Comparison of ENCODE assay signal across 7 mouse cellular contexts in the genomic region with DNA sequence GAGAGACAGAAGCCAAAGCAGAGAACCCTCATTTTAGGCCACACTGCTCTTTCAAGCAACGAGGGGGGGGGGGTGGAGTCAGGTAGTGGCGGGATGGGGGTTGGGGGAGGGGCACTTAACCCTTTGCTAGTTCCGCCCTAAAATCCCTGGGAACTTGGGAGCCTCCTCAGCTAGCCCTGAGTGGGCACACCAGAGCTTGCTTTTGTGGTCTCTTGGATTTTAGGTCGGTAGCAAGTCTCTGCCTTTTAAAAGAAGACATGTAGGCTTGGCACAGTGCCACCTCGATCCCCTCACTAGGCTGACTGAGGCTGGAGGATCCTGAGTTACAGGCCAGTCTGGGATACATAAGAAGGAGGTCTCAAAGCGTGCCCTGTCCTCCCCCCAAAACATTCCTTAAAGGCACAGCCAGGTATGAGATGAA. TPM values are rescaled to one million over a fixed set of nuclear protein-coding genes. Genes with fewer than 3 reads are reported as not detected.
DNase-seq lines count a peak whose midpoint lies in the region; ATAC-seq lines count a peak whose summit lies in the region.

No protein-coding gene starts in this region.

- ATAC-seq in forebrain, embryonic 12.5 days (ENCODE audit: low FRiP score): no peak
- ATAC-seq in intestine, embryonic 14.5 days (replicated peaks; ENCODE audit: low FRiP score, low TSS enrichment, low read depth): no peak

- no peaks in the 10 kb centered on the region for H3K36me3 ChIP-seq in forebrain, embryonic 12.5 days (replicated peaks)
- H3K36me3 ChIP-seq in intestine, embryonic 14.5 days (ENCODE audit: control insufficient read depth, insufficient read depth, low read length): no peaks in the 10 kb centered on the region
- peaks cover 3% of the 10 kb centered on the region; the same call in 1 of the 2 replicates for H3K36me3 ChIP-seq in midbrain, embryonic 10.5 days

- no peaks in the 10 kb centered on the region for H3K27me3 ChIP-seq in forebrain, embryonic 12.5 days
- H3K27me3 ChIP-seq in intestine, embryonic 14.5 days (replicated peaks; ENCODE audit: control insufficient read depth, insufficient read depth, low read length): no peaks in the 10 kb centered on the region
- H3K27me3 ChIP-seq in midbrain, embryonic 10.5 days (ENCODE audit: low read depth, poor library complexity, severe bottlenecking): no peaks in the 10 kb centered on the region

- peak overlapping the region; percentile 93 for H3K27ac ChIP-seq in forebrain, embryonic 12.5 days
- peak overlapping the region; percentile 92 for H3K27ac ChIP-seq in intestine, embryonic 14.5 days (ENCODE audit: low read depth)
- peak overlapping the region; percentile 92 for H3K27ac ChIP-seq in midbrain, embryonic 10.5 days (replicated peaks)

- peaks cover 54% of the 10 kb centered on the region for H3K4me1 ChIP-seq in forebrain, embryonic 12.5 days
- peaks cover 40% of the 10 kb centered on the region for H3K4me1 ChIP-seq in intestine, embryonic 14.5 days (replicated peaks; ENCODE audit: control insufficient read depth, insufficient read depth, low read length)
- H3K4me1 ChIP-seq in midbrain, embryonic 10.5 days: peaks cover 70% of the 10 kb centered on the region

- 5% methylated on average over 6 of the region's 6 CpGs for WGBS in forebrain, embryonic 12.5 days
- WGBS in intestine, embryonic 14.5 days: 22% methylated on average over 6 of the region's 6 CpGs
- WGBS in midbrain, embryonic 10.5 days: 9% methylated on average over 6 of the region's 6 CpGs

- peak overlapping the region; percentile 49 for H3K4me2 ChIP-seq in forebrain, embryonic 12.5 days
- H3K4me2 ChIP-seq in intestine, embryonic 14.5 days (ENCODE audit: low read length): peak overlapping the region; percentile 47

- peak overlapping the region; percentile 36 for H3K9ac ChIP-seq in forebrain, embryonic 12.5 days
- H3K9ac ChIP-seq in intestine, embryonic 14.5 days (ENCODE audit: low read length): peak overlapping the region; percentile 32

- H3K4me3 ChIP-seq in forebrain, embryonic 12.5 days (replicated peaks): peak overlapping the region; percentile 17
- no peak overlapping the region for H3K4me3 ChIP-seq in intestine, embryonic 14.5 days (ENCODE audit: low read depth, low read length)
- H3K4me3 ChIP-seq in midbrain, embryonic 10.5 days: peak overlapping the region; percentile 49

- no peaks in the 10 kb centered on the region for H3K9me3 ChIP-seq in forebrain, embryonic 12.5 days
- no peaks in the 10 kb centered on the region for H3K9me3 ChIP-seq in intestine, embryonic 14.5 days (ENCODE audit: control insufficient read depth, low read length)
- H3K9me3 ChIP-seq in midbrain, embryonic 10.5 days (replicated peaks): no peaks in the 10 kb centered on the region

- DNase-seq in MN1 (ENCODE audit: low spot score): peak; percentile 54
- DNase-seq in adrenal gland, adult 2 months: peak; percentile 26
- DNase-seq in intestine, embryonic 14.5 days (ENCODE audit: low spot score): no peak
- DNase-seq in midbrain, embryonic 10.5 days (ENCODE audit: low spot score): peak; percentile 47
- no peak for DNase-seq in T-cell, adult 2 months (ENCODE audit: low spot score)
- no peak for DNase-seq in retina, embryonic 14.5 days (ENCODE audit: low spot score)

RNA-seq across cellular contexts. Expression of gene Maml3, which starts 59.6 kb away (rescaled TPM):
- total RNA-seq in adrenal gland, adult 2 months (2021): 1 to 10 TPM; 7.8 TPM
- polyA plus RNA-seq in adrenal gland, adult 2 months (2012; rRNA removed): 5.2 and 5.3 TPM in 2 replicates
- polyA plus RNA-seq in forebrain, embryonic 12.5 days (2016; fragmentation: Nextera tagmentation; extraction: Ambion mirVana): 7.6 and 7.7 TPM in 2 replicates
- polyA plus RNA-seq in intestine, embryonic 14.5 days (2014; fragmentation: Nextera tagmentation; extraction: Ambion mirVana): 6.5 and 7.9 TPM in 2 replicates
- 5.4 and 6.8 TPM in 2 replicates for polyA plus RNA-seq in midbrain, embryonic 10.5 days (2016; fragmentation: Nextera tagmentation; extraction: Ambion mirVana)

Comparison
In these comparisons a context has a peak if more than half of its experiments do, and no peak if none do; other contexts are left out.
1. DNase-seq: peak in MN1 (single experiment), adrenal gland, adult 2 months (single experiment) and midbrain, embryonic 10.5 days (single experiment); none in intestine, embryonic 14.5 days (single experiment), T-cell, adult 2 months (single experiment) and retina, embryonic 14.5 days (single experiment).
2. Peak in every context shown above with its lines, with median percentiles within 50 percentile points of each other: H3K27ac ChIP-seq.